Mouse (Mus musculus) bone marrow, adult 2 months (tissue): ENCODE data around the gene 9530068E07Rik. TPM values are rescaled to one million over a fixed set of nuclear protein-coding genes. Genes with fewer than 3 reads are reported as not detected.

Experiments
- H3K27ac ChIP-seq: fragments of 200-500 bp; 2 replicates; pipeline ENCODE4 v1.5.1; 2012; ENCODE audit warnings: low read depth, mild to moderate bottlenecking, control low read depth, inconsistent platforms, low read length; ENCODE audit not compliant: control insufficient read depth, poor library complexity, insufficient read depth
- H3K4me1 ChIP-seq: fragments of 200-500 bp; 2 replicates; pipeline ENCODE4 v1.6.1; 2011; ENCODE audit warnings: low read length; ENCODE audit not compliant: control insufficient read depth, insufficient read depth
- H3K4me3 ChIP-seq: fragments of 200-500 bp; replicated peaks from 2 replicates; pipeline ENCODE3; 2011; ENCODE audit warnings: mild to moderate bottlenecking, low read depth, low read length, control low read depth; ENCODE audit not compliant: control insufficient read depth
- CTCF ChIP-seq: fragments of 200-500 bp; IDR thresholded peaks from 2 replicates; pipeline ENCODE4 v1.5.1; 2011; ENCODE audit warnings: low read length, control low read depth; ENCODE audit not compliant: control insufficient read depth, insufficient read depth
- POLR2A ChIP-seq: fragments of 200-500 bp; IDR thresholded peaks from 2 replicates; pipeline ENCODE4 v1.6.1; 2011; ENCODE audit warnings: low read depth, mild to moderate bottlenecking, control low read depth, low read length, borderline replicate concordance; ENCODE audit not compliant: control insufficient read depth
- WGBS: fragments of 180-500 bp; shearing (Covaris S2); methylation state at CpG from one replicate; pipeline ENCODE4 v1.1.7; 2018; 5-methylcytosine and 5-hydroxymethylcytosine counted together
- polyA plus RNA-seq: library from polyadenylated mRNA; stranded (reverse); fragments of >200 nt; gene quantifications from 2 replicates; pipeline ENCODE4 v1.2.4, GENCODE M21; 2011; ENCODE audit warnings: low replicate concordance; ENCODE audit not compliant: missing spikeins, insufficient read depth, insufficient read length

9530068E07Rik gene
- polyA plus RNA-seq, 1 experiment = 29.2 TPM

DNA sequence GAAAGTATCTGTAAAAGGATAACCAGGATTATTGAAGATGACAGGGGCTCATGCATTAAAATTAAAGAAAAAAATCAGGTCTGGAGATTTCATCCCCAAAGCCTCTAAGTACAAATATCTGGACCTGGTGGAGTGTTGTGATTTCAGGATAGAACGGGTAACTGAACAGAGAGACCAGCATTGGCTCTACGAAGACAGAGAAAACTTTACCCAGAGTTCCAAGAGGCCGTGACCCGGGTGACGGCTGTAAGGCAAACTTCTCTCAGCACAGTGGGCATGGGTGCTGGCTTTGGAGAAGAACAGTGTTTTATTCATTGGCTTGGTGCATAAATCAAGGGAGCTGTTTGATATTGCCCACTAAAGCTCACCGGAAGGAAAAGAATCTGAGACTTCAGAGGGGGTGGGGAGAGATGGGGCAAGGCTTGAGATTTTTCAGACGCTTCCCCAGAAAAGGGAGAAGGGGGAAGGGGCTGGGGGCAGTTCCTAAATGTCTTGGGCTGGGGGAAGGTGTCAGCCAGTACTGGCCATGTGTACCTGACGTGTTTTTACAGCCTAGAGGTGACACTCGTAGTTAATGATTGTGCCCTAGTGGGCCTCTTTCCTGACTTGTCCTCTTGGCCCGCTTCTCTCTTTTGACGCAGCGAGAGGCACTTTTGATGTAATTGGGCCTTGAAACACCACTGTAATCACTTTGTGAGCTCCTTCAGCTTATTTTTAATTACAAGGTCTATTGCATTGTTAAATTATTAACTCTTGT, 24.2 kb downstream of the 9530068E07Rik start:
- Histone ChIP-seq H3K27ac (no peak overlapping the region), H3K4me1 (no peaks in the 10 kb centered on the region), H3K4me3 (no peak overlapping the region)
- whole genome bisulfite sequencing = 69% methylated on average over 12 of the region's 12 CpGs
- TF ChIP-seq CTCF (no peak), POLR2A (no peak)

- TF ChIP-seq CTCF (no peak), POLR2A (no peak)
- no peak overlapping the region for H3K27ac ChIP-seq
- no peaks in the 10 kb centered on the region for H3K4me1 ChIP-seq
- no peak overlapping the region for H3K4me3 ChIP-seq
- WGBS = 37% methylated on average over 12 of the region's 12 CpGs
Measured at GRCm38 (mm10) chr11:52421053-52421778, 25.0 kb downstream of the 9530068E07Rik start.

DNA sequence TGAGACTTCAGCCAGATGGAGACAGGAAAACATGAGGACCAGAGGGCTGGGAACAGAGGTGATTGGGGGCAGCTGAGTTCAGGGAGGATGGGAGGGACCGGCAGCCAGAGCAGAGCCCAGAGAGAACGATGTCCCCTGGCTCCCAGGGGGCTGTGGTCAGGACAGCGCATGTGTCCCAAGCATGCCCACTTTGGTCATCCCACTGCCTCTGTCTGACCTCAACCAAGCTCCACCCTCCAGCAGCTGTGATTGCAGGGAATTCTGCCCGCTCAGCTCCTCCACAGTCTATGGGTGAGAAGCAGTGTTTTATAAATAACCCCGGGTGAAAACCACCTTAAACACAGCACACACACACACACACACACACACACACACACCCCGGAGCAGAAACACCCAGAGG, 33.2 kb downstream of the 9530068E07Rik start:
- 75% methylated on average over 6 of the region's 6 CpGs for WGBS
- Histone ChIP-seq H3K4me3 (no peak overlapping the region), H3K27ac (no peak overlapping the region), H3K4me1 (no peaks in the 10 kb centered on the region)
- TF ChIP-seq POLR2A (no peak), CTCF (no peak)

DNA sequence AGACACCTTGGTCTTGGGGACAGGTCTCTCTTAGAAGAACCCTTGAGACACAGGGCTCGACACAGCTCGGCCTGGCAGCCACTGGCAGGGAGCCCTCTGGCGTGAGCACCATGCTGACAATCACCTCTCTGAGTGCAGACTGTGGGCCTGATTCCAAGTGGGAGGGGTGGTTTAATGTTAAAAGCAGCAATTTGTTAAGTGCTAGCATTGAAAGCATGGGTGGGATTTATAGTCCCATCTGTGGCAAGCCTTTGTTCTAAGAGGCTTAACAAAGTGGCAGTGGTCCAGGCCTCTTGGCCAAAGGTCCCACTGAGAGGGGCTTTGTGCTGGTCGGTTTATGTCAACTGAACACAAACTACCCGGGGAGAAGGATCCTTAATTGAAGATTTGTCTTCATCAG, 35.4 kb downstream of the 9530068E07Rik start:
- Histone ChIP-seq H3K4me3 (no peak overlapping the region), H3K27ac (no peak overlapping the region), H3K4me1 (no peaks in the 10 kb centered on the region)
- no peak for TF ChIP-seq POLR2A
- TF ChIP-seq CTCF = no peak
- 62% methylated on average over 5 of the region's 5 CpGs for WGBS

DNA sequence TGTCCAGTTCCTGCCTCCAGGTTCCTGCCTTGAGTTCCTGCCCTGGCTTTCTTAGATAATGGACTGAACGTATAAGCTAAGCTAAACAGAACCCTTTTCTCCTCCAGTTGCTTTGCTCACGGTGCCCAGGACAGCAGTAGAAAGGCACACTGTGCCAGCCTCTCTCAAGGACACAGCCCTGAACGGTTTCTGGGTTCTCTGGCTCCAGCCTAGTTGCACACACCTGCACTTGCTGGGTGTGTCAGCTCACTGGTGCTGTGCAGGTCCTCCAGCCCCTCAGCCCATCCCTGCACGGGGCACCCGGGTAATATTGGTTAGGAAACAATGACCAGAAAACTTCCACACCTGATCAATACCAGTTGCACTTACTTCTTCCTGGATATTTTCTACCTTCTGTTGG, 35.9 kb downstream of the 9530068E07Rik start:
- TF ChIP-seq POLR2A (no peak), CTCF (no peak)
- H3K4me1 ChIP-seq = no peaks in the 10 kb centered on the region
- no peak overlapping the region for H3K27ac ChIP-seq
- 80% methylated on average over 5 of the region's 5 CpGs for WGBS
- H3K4me3 ChIP-seq = no peak overlapping the region

GRCm38 (mm10) chr11:52433076-52433796, 37.0 kb downstream of the 9530068E07Rik start:
- WGBS = 82% methylated on average over 8 of the region's 8 CpGs
- no peak for TF ChIP-seq CTCF
- no peak for TF ChIP-seq POLR2A
- H3K4me3 ChIP-seq = no peak overlapping the region

GRCm38 (mm10) chr11:52433797-52434195, 37.6 kb downstream of the 9530068E07Rik start:
- TF ChIP-seq POLR2A (no peak), CTCF (no peak)

More at GRCm38 (mm10) chr11:52433076-52433796, 37.0 kb downstream of the 9530068E07Rik start:
- Histone ChIP-seq H3K27ac (no peak overlapping the region), H3K4me1 (no peaks in the 10 kb centered on the region)

GRCm38 (mm10) chr11:52435466-52435865, 39.2 kb downstream of the 9530068E07Rik start:
- Histone ChIP-seq H3K4me1 (no peaks in the 10 kb centered on the region), H3K27ac (no peak overlapping the region), H3K4me3 (no peak overlapping the region)
- no peak for TF ChIP-seq POLR2A
- TF ChIP-seq CTCF = no peak
- whole genome bisulfite sequencing = 78% methylated on average over 5 of the region's 5 CpGs

More at GRCm38 (mm10) chr11:52433797-52434195, 37.6 kb downstream of the 9530068E07Rik start:
- no peak overlapping the region for H3K4me3 ChIP-seq
- WGBS = 69% methylated on average over 2 of the region's 2 CpGs
- H3K4me1 ChIP-seq = no peaks in the 10 kb centered on the region
- H3K27ac ChIP-seq = no peak overlapping the region
